Mouse (Mus musculus): ENCODE measurements around the gene Nphs2.

DNA sequence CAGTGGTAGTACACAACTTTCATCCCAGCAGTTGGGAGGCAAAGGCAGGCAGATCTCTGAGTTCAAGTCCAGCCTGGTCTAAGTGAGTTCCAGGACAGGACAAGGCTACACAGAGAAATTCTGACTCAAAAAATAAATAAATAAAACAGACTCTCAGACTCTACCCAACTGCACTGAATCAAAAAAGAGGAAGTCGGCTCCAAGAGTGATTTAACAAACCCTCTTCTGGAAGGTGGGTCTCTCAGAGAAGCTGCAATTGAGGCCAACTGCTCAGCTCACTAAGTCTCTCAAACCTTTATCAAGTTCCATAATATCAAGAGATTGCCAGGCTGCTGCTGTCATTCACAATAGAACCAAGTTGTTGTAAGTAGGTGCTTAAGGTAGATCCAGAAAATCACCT is 1.9 kb upstream of the Nphs2 start:
- TF ChIP-seq EP300 (IDR thresholded peaks at IDR 0.05; ENCODE audit: low read depth), result no peak
- TF ChIP-seq CTCF (IDR thresholded peaks at IDR 0.05; ENCODE audit: low read depth), result no peak
